Mouse (Mus musculus): ENCODE measurements at regions not wholly inside any gene's neighbourhood (a gene's known extent, or its start where the extent isn't known, plus 50 kb on each side); places are given as distances from the start of the nearest gene placed in this dataset.

DNA sequence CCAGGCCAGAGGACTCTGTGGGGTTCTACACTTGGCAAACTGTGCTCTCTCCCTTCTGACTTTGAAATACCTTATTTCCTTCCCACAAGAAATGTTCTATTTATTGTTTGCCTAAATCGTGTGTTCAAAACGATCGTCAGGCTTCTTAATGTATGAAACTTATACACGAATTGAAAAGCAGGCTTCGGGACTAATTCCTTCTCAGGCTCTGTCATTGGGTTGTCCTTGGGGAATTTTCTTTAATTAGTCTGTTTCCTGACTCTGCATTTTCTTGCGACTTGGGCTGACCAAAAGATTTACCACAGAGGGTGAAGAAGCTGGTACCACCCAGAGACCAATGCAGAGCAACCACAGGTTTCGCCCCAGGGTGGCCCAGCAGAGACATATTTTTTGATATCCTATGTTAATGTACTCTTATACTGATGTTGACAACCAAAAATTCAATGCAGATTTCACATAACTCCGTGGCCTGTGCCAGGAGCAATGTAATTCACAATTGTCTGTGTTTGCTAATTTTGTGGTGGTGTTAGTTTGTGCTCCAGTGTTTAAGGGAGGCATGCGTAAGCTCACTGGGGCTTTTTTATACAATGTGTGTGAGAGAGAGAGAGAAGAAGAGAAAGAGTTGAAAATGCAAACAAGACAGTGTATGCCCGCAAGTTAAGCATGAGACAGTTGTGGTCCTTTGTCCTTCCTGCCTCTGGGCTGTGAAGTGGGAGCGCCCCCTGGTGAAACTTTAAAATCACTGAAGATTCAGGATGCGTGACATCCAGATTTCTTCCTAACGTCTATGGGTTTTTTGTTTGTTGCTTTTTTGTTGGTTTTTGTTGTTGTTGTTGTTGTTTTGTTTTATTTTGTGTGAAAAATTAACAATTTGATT is 452.7 kb downstream of the Sox2 start:
- no peak for TF ChIP-seq POLR2A (IDR thresholded peaks at IDR 0.05; ENCODE audit: low read depth, low read length)
- peak; percentile 68; the same call in 1 of the 2 replicates for TF ChIP-seq CTCF (IDR thresholded peaks at IDR 0.05; ENCODE audit: extremely low read depth, insufficient read length, insufficient replicate concordance, low read depth, low read length)
- no peak overlapping the region for H3K4me3 ChIP-seq (ENCODE audit: low read depth, low read length)
- WGBS = 55% methylated on average over 13 of the region's 13 CpGs

DNA sequence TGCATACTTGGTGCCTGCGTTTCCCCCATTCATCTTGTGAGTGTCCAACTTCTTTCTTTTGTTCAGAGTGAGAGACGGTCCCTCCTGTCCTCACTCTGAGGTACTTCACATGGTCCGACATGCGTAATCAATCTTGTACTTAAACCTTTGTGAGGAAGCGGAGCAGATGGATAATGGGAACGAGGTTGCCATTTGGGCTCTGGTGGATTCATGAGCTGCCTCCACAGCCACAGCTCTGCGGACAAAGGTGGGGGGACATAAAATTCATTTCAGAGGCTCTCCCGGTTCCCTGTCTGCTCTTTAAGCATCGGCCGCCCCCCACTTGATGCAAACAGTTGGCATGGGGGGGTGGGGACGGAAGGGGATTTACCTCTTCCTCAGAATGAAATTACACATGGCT is 454.7 kb downstream of the Sox2 start:
- 82% methylated on average over 11 of the region's 11 CpGs for WGBS
- Histone ChIP-seq H3K27me3 (ENCODE audit: control insufficient read depth, insufficient read depth, low read length) (no peaks in the 10 kb centered on the region), H3K27ac (ENCODE audit: insufficient read depth, low read depth, low read length) (no peak overlapping the region)

More for the DNA sequence above, 452.7 kb downstream of the Sox2 start:
- H3K4me1 ChIP-seq (ENCODE audit: control insufficient read depth, insufficient read depth, insufficient read length, low read length) = no peaks in the 10 kb centered on the region
- H3K27ac ChIP-seq (ENCODE audit: insufficient read depth, low read depth, low read length) = no peak overlapping the region
- no peaks in the 10 kb centered on the region for H3K36me3 ChIP-seq (ENCODE audit: control insufficient read depth, insufficient read depth, low read length)
- H3K27me3 ChIP-seq (ENCODE audit: control insufficient read depth, insufficient read depth, low read length) = no peaks in the 10 kb centered on the region

DNA sequence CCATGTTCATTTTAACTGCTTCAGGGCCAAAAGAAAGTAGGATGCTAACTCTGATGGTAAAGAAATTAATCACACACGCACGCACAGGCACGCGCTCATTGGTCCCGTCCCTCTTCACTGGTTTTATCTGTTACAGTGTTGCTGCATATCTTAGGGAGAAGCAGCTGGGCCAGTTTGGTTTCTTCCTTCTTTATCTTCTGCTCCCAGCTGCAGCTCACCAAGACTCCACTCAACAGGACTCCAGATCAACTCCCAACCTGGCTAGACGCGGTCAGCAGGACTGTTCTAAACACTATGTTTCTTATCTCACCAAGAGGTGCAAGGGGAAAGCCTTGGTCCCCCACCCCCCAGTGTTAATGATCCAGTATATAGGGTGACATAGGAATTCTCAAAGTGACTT is 455.9 kb downstream of the Sox2 start:
- Histone ChIP-seq H3K27me3 (ENCODE audit: control insufficient read depth, insufficient read depth, low read length) (no peaks in the 10 kb centered on the region), H3K27ac (ENCODE audit: insufficient read depth, low read depth, low read length) (no peak overlapping the region), H3K4me3 (ENCODE audit: low read depth, low read length) (no peak overlapping the region), H3K4me1 (ENCODE audit: control insufficient read depth, insufficient read depth, insufficient read length, low read length) (no peaks in the 10 kb centered on the region), H3K36me3 (ENCODE audit: control insufficient read depth, insufficient read depth, low read length) (no peaks in the 10 kb centered on the region)
- WGBS = 80% methylated on average over 7 of the region's 7 CpGs
- TF ChIP-seq CTCF (IDR thresholded peaks at IDR 0.05; ENCODE audit: extremely low read depth, insufficient read length, insufficient replicate concordance, low read depth, low read length) = no peak
- no peak for TF ChIP-seq POLR2A (IDR thresholded peaks at IDR 0.05; ENCODE audit: low read depth, low read length)

More for the DNA sequence above, 454.7 kb downstream of the Sox2 start:
- TF ChIP-seq POLR2A (IDR thresholded peaks at IDR 0.05; ENCODE audit: low read depth, low read length) (no peak), CTCF (IDR thresholded peaks at IDR 0.05; ENCODE audit: extremely low read depth, insufficient read length, insufficient replicate concordance, low read depth, low read length) (no peak)
- H3K4me3 ChIP-seq (ENCODE audit: low read depth, low read length) = no peak overlapping the region
- no peaks in the 10 kb centered on the region for H3K36me3 ChIP-seq (ENCODE audit: control insufficient read depth, insufficient read depth, low read length)
- no peaks in the 10 kb centered on the region for H3K4me1 ChIP-seq (ENCODE audit: control insufficient read depth, insufficient read depth, insufficient read length, low read length)

DNA sequence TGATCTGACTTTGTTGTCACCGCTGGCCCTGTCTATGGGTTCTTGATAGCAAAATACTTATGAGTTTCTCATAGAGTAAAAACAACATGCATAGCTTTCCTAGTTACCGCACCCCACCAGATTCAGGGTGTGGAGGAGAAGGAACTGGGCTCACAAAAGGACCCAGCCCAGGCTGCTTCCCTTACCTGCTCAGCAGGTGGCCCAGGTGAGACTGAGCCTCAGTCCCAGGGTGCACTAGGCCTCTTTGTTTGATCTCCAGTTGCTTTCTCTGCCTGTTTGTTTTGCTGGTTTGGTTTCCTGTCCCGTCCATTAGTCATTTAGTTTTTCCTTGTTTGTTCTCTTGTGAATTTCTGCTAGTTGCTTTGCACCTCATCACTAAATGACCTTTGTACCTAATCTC is 483.3 kb downstream of the Sox2 start:
- Histone ChIP-seq H3K27ac (ENCODE audit: insufficient read depth, low read depth, low read length) (no peak overlapping the region), H3K4me1 (ENCODE audit: control insufficient read depth, insufficient read depth, insufficient read length, low read length) (no peaks in the 10 kb centered on the region), H3K4me3 (ENCODE audit: low read depth, low read length) (no peak overlapping the region), H3K36me3 (ENCODE audit: control insufficient read depth, insufficient read depth, low read length) (no peaks in the 10 kb centered on the region), H3K27me3 (ENCODE audit: control insufficient read depth, insufficient read depth, low read length) (no peaks in the 10 kb centered on the region)
- WGBS = 46% methylated on average over 3 of the region's 3 CpGs
- no peak for TF ChIP-seq POLR2A (IDR thresholded peaks at IDR 0.05; ENCODE audit: low read depth, low read length)
- TF ChIP-seq CTCF (IDR thresholded peaks at IDR 0.05; ENCODE audit: extremely low read depth, insufficient read length, insufficient replicate concordance, low read depth, low read length) = no peak

DNA sequence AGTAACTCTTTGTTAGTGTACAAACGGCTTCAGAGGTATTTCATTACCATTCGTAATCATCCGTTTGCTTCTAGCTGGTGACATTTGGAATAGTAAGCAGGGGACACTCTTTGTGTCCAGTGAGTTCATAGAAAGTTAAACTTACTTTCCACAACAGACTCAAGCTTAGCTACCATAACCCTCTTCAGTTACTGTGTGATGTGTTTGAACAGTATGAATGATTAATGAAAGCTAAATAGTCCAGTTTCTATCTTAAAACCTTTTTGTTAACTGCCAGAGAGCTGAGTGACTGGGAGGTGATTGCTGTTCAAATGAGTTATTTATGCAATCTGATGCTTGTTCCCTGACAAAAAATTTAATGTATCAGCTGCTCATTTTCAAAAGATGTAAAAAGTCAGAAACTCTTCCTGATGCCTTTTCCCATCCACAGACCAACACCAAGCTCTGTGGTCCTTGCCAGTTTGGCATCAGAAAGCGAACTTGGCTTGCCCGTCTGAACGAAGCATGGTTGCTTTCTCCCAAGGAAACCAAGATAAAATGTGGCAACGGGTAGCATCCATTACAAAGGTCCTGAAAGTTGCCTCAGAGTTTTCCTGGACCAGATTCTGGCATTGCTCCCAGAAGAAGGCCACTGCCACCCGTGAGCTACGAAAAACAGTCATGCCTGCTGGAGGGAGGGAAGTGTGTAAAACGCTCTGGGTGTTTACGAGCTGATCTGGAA is 491.5 kb downstream of the Sox2 start:
- H3K27me3 ChIP-seq (ENCODE audit: control insufficient read depth, insufficient read depth, low read length) = no peaks in the 10 kb centered on the region
- H3K36me3 ChIP-seq (ENCODE audit: control insufficient read depth, insufficient read depth, low read length) = no peaks in the 10 kb centered on the region
- H3K4me1 ChIP-seq (ENCODE audit: control insufficient read depth, insufficient read depth, insufficient read length, low read length) = no peaks in the 10 kb centered on the region
- WGBS = 36% methylated on average over 11 of the region's 11 CpGs
- no peak overlapping the region for H3K27ac ChIP-seq (ENCODE audit: insufficient read depth, low read depth, low read length)
- H3K4me3 ChIP-seq (ENCODE audit: low read depth, low read length) = no peak overlapping the region
- TF ChIP-seq CTCF (IDR thresholded peaks at IDR 0.05; ENCODE audit: extremely low read depth, insufficient read length, insufficient replicate concordance, low read depth, low read length) (no peak), POLR2A (IDR thresholded peaks at IDR 0.05; ENCODE audit: low read depth, low read length) (no peak)

DNA sequence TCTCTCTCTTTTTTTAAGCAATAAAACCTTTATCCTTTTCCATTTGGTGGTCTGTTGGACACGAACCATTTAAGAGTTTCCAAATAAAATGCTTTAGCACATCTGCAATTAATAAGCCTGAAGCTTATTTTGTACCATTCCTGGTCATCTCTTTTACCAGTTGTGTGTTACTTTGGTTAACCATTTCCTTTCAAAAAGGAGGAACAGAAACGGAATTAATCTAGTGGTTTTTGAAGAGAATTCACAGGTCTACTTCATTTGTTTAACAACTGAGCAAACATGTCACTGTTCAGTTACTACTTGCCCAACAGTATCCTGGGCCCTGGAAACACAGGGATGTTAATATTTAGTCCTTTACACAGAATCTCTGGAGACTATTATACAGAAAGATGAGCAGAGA is 492.5 kb downstream of the Sox2 start:
- no peaks in the 10 kb centered on the region for H3K4me1 ChIP-seq (ENCODE audit: control insufficient read depth, insufficient read depth, insufficient read length, low read length)
- 55% methylated on average over 2 of the region's 2 CpGs for WGBS
- H3K4me3 ChIP-seq (ENCODE audit: low read depth, low read length) = no peak overlapping the region
- H3K27ac ChIP-seq (ENCODE audit: insufficient read depth, low read depth, low read length) = no peak overlapping the region
- TF ChIP-seq CTCF (IDR thresholded peaks at IDR 0.05; ENCODE audit: extremely low read depth, insufficient read length, insufficient replicate concordance, low read depth, low read length) (no peak), POLR2A (IDR thresholded peaks at IDR 0.05; ENCODE audit: low read depth, low read length) (no peak)
- H3K36me3 ChIP-seq (ENCODE audit: control insufficient read depth, insufficient read depth, low read length) = no peaks in the 10 kb centered on the region
- H3K27me3 ChIP-seq (ENCODE audit: control insufficient read depth, insufficient read depth, low read length) = no peaks in the 10 kb centered on the region

DNA sequence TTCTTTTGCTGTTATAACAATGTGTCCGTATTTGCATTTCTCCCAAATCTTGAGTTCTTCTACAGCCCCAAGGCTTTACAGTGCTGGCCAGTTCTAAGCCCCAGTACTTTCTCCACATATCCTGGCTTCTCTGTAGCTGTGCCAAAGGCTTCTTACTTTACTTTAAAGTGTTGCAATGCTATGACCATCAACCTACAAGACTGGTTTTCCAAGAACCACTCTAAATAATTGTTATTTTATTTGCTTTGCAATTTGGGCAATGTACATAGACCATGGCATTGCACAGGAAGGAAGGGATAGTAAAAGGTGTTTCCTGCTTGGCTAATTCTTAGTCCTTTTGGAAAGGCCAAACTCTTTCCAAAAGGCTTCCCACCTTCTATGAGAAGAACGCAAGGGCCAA is 495.4 kb downstream of the Sox2 start:
- TF ChIP-seq CTCF (IDR thresholded peaks at IDR 0.05; ENCODE audit: extremely low read depth, insufficient read length, insufficient replicate concordance, low read depth, low read length) (no peak), POLR2A (IDR thresholded peaks at IDR 0.05; ENCODE audit: low read depth, low read length) (no peak)
- Histone ChIP-seq H3K27me3 (ENCODE audit: control insufficient read depth, insufficient read depth, low read length) (no peaks in the 10 kb centered on the region), H3K27ac (ENCODE audit: insufficient read depth, low read depth, low read length) (no peak overlapping the region), H3K4me3 (ENCODE audit: low read depth, low read length) (no peak overlapping the region), H3K36me3 (ENCODE audit: control insufficient read depth, insufficient read depth, low read length) (no peaks in the 10 kb centered on the region), H3K4me1 (ENCODE audit: control insufficient read depth, insufficient read depth, insufficient read length, low read length) (no peaks in the 10 kb centered on the region)
- 80% methylated on average over 2 of the region's 2 CpGs for WGBS
